Mouse (Mus musculus) hindbrain, embryonic 13.5 days (tissue): Measurements from ENCODE around the gene Gm9045. TPM values are rescaled to one million over a fixed set of nuclear protein-coding genes. Genes with fewer than 3 reads are reported as not detected.

ENCODE experiments used
- polyA plus RNA-seq: library from polyadenylated mRNA; unstranded; fragments of >200 nt; fragmentation: Nextera tagmentation; extraction: Ambion mirVana; gene quantifications from 2 replicates; pipeline ENCODE4 v1.2.1, GENCODE M21; 2015

The Gm9045 gene
- polyA plus RNA-seq, 1 experiment from 2014 or later, result not detected

Other genes with a start within 250 kb of the Gm9045 start
- gene Mdm1, start 196.0 kb downstream of the Gm9045 start, polyA plus RNA-seq, result 36.6 and 37.1 TPM in 2 replicates
- not detected in 2 replicates for gene Il22, start 132.9 kb downstream of the Gm9045 start, polyA plus RNA-seq
- gene Gm32717, start 97.1 kb downstream of the Gm9045 start, polyA plus RNA-seq, result 0.32 and 0.35 TPM in 2 replicates
- gene Gm32802, start 79.1 kb downstream of the Gm9045 start, polyA plus RNA-seq, result 0.32 and 0.35 TPM in 2 replicates
- gene Iltifb, start 42.8 kb downstream of the Gm9045 start, polyA plus RNA-seq, result not detected in 2 replicates
- 0.08 TPM in 1 of 2 replicates, not detected in the other for gene Gm9040, start 10.9 kb downstream of the Gm9045 start, polyA plus RNA-seq
- gene Gm9044, start 5.4 kb downstream of the Gm9045 start, polyA plus RNA-seq, result 0.08 TPM in 1 of 2 replicates, not detected in the other
- gene Gm9046, start 5.4 kb upstream of the Gm9045 start, polyA plus RNA-seq, result not detected in 2 replicates
- not detected in 2 replicates for gene Gm9048, start 10.8 kb upstream of the Gm9045 start, polyA plus RNA-seq
- gene Gm9049, start 16.3 kb upstream of the Gm9045 start, polyA plus RNA-seq, result 0.09 TPM in 1 of 2 replicates, not detected in the other
- not detected in 2 replicates for gene Ifng, start 103.2 kb upstream of the Gm9045 start, polyA plus RNA-seq